Mouse (Mus musculus) layer of hippocampus, postnatal 36 days (tissue): ENCODE data around the gene Ddah1. TPM values are rescaled to one million over a fixed set of nuclear protein-coding genes. Genes with fewer than 3 reads are reported as not detected.

Source experiments
- total RNA-seq, 2 experiments: library from RNA; stranded (reverse); gene quantifications; 2 replicates each; pipeline ENCODE4 v1.2.3; 2021

The Ddah1 gene
- total RNA-seq, 2 experiments from 2014 or later = 53.1 to 56.2 TPM

Other genes with a start within 250 kb of the Ddah1 start
- 10 to 100 TPM; 13.7 to 17.7 TPM for gene Znhit6, start 182.5 kb upstream of the Ddah1 start, total RNA-seq
- 1 to 10 TPM; 4.4 TPM for gene Ccn1, start 108.7 kb upstream of the Ddah1 start, total RNA-seq
- gene Bcl10, start 164.1 kb downstream of the Ddah1 start, total RNA-seq = 10 to 100 TPM; 12.0 to 12.8 TPM
- 10 to 100 TPM; 43.9 to 44.7 TPM for gene 2410004B18Rik, start 179.3 kb downstream of the Ddah1 start, total RNA-seq
- 1 to 10 TPM; 3.6 to 4.0 TPM for gene Syde2, start 229.2 kb downstream of the Ddah1 start, total RNA-seq